Mouse (Mus musculus) urinary bladder, postnatal 25 days (tissue): Measurements from ENCODE around the gene Lzts2.
A peak's percentile ranks its signal among the peaks of the same experiment; 100 is the strongest.
"Not testable (repeated sequence)": the region's sequence is repeated elsewhere in the genome, so short reads cannot be mapped to it uniquely, and the experiment has no call there.

ENCODE experiments used
- DNase-seq: peaks from one replicate; pipeline ENCODE4 v3.0.0; 2022; ENCODE audit warnings: low spot score

The Lzts2 gene

DNA sequence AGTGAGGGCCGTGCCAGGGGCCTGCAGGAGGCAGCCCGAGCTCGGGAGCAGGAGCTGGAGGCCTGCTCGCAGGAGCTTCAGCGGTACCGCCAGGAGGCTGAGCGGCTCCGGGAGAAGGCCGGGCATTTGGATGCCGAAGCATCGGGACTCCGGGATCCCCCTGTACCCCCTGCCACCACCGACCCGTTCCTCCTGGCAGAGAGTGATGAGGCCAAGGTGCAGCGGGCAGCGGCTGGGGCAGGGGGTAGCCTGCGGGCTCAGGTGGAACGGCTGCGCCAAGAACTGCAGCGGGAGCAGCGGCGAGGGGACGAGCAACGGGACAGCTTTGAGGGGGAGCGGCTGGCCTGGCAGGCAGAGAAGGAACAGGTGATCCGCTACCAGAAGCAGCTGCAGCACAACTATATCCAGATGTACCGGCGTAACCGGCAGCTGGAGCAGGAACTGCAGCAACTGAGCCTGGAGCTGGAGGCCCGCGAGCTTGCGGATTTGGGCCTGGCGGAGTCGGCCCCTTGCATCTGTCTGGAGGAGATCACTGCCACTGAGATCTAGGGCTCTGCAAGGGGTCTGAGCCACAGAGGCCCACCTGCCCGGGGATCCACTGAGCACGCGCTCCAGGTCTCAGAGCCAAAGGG is 11.8 kb downstream of the Lzts2 start:
- no peak for DNase-seq

DNA sequence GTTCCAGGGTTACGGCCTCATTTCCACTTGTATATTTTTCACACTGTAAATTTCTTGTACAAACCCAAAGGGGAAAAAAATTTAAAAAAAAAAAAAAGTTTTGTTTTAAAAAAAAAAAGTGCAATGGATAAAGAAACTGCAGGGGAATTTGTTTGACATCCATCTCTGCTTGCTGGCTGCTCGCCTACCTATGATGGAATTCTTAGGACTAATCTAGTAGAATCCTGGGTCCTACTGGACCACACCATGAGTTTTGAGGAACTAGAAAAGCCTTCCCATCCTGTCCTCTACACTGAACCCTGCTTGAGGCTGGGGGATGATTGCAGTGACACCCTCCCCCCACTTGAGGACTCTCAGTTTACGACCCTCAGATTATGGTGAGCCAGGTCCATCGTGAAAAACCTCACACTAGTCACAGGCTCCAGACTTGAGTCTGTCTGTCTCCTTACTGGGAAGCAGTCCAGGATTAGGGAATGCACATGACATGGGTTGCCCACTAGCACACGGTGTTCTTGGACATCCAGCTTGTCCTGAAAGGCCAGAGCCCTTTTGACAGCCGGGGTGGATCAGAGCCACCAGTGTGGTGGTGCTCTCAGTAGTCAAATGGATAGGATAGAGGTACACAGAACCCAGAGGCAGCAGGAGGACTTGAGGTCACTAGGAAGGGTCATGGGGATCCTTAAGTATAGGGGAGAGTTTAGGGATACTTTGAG is 12.9 kb downstream of the Lzts2 start:
- DNase-seq: no peak

DNA sequence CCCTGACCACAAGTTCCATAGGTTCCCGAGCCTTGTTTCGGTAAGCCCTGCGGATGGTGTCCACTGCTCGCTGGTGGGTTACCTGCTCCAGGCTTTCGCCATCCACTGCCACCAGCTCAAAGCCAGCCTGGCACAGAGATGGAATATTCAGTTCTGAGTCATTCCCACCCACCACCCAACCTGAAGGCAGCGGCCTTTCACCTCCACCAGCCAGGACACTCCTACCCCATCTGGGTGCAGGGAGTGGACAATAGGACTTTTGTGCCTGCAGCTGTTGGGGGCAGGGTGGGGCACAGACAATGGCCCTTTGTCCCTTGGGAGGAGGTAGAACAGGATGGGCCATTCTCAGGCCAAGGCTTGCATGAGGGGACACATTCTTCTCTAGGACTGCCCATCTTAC is 13.6 kb downstream of the Lzts2 start:
- no peak for DNase-seq

DNA sequence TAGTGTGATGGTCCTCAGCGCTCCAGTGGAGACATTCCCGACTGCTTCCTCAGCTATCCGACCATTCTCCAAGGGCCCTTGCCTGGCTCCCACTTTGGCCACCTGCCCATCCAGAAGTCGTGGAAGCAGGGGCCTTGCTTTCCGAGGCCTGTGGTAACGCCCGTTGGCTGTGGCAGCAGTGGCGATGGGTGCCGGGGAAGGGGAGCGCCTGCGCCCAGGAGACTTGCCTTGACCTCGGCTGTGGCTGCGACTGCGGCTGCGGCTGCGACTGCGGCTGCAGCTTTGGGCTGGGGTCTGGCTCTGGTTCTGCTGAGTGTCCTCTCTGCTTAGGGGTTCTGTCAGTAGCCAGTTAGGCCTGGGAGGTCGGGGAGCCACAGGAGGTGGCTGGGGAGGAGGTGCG is 14.5 kb downstream of the Lzts2 start:
- no peak for DNase-seq

DNA sequence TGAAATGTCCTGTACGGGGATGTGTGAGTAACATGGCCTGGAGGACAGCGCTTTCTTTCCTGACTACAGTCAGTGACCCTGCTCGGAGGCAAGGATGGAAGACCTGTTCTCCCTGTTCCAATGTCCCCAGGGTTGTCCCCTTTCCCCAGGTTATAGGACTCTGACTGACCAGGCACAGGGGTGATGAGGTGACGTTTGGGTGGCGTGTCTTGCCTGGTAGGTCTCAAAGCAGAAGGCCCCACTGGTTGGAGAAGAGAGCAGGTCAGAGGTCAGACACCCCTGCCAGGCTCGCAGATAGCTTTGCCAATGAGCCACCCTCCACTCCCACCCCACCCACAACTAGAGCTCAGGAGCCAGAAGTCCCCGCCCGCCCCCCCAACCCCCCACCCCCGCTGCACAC is 15.4 kb downstream of the Lzts2 start:
- DNase-seq: no peak

DNA sequence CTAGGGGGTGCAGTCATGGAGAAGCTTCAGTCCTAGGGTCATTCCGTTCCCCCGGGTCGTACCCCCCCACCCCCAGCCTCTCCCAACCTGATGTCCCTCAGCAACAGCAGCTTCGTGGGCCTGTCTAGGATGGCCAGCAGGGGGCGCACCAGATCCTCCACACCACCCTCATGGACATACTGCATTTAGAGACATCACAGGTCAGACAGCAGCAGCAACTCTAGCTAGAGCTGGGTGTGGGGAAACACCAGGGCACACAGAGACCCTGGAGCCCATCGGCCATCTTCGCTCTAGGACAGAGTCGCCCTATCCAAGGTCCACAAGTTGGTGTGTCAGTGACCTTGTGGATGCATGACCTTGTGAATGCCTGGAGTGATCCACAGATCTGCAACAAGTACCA is 15.9 kb downstream of the Lzts2 start:
- peak; percentile 65 for DNase-seq

DNA sequence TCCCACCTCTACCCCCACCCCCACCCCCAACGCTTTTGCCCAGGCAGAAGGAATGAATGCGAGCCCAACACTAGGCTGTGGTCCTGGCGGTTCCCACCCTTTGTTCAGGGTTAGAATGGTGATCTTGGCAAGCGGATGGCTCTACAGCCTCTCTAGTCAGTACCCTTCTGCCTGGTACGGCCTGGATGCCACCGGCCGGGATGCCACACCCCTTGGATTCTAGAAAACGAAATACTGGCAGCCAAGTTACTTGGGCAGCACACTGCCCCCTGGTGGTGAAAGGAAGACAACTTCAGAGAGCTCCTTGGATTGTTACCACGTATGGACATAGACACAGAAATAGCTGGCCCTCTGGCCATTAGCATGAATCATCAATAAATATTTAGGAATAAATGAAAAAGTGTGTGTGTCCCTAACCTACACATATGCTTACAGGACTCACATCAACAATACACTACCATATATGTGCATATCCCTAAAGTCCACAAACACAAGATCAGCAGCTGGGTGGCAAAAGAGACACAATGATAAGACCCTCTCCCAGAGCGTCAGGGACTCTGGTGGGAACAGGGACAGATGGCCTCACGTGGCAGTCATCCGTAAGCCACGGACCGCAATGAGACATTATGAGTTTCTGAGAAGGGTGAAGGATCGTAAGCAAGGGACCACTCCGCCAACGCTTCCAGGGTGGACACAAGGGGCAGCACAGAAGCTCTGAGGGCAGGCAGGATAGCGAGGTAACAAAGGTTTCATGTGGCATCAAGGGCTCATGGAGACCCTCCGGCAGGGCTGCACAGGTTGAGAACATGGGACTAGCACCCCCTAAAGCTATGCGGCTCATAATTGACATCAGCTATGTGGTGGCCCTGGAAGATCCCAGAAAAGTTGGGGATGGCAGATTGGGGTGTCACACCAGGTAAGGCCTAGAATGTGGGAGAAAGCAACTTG is 16.8 kb downstream of the Lzts2 start:
- peak; percentile 74 for DNase-seq

DNA sequence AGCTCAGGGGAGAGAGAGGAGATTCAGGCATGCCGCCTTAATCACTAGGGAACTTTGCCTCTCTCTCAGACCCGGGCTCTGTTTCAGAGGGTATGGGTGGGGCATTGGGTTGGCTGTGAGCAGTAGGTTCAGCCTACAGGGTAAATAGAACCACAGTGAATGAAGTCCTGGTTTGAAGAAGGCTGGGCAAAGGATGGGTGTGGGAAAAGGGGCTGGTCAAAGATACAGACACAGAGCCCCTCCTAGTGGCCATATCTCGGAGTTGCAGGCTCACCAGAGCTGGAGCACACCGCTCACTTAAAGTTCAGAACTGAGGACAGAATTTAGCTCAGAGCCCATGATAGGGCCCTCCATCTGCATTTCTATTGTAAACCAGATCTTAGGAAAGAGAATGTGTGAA is 17.6 kb downstream of the Lzts2 start:
- DNase-seq: peak; percentile 67

DNA sequence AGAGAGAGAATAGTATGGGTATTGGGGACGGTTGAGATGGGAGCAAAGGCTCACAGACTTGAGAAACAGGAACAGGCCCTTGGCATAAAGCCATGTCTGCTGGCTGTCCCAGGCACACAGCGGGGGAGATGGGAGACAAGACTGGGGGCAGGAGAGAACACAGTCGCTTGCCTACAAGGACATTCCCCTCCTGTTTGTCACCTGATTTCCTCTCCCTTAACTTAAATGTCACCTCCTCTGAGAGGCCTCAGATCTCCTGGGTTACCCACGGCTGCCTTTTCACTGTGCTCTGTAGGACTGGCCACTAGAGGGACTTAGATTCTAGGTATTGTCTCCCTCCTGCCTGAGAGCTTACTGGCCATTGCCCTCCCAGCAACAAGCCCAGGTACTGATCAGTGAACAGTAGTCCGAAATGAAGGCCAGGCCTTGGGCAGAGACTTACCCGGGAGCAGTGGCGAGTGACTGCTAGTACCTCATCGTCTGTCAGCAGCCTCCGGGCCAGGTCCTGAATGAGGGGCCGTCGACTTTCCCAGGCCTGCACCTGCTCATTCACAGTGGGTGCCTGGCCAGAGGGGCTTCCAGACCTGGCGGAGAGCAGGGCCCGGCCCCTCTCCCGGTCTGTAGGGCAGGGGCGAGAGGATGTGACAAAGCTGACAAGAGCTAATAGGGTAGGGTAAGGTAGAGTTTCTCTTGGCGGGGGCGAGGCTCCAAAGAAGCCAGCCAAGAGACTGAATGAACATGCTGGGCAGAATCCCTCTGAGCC is 18.5 kb downstream of the Lzts2 start:
- no peak for DNase-seq

DNA sequence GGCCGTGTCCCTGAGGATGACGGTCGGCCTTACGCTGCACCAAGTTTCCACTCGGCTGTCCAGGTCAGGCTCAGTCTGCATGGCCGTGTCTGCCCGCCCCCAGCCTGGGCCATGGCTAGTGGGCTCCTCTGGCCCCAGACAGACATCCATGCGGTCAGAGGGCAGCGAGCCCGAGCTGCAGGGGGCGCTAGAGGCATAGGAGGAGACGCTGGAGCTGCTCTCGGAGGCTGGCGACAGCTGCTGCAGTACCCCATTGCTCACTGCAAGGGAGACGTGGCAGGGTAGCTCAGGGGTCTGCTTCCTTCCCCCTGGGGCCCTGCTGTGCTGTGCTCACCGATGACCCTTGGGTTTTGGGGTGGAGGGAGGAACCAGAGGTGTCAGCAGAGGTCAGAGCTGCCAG is 22.7 kb downstream of the Lzts2 start:
- DNase-seq: peak; percentile 63

DNA sequence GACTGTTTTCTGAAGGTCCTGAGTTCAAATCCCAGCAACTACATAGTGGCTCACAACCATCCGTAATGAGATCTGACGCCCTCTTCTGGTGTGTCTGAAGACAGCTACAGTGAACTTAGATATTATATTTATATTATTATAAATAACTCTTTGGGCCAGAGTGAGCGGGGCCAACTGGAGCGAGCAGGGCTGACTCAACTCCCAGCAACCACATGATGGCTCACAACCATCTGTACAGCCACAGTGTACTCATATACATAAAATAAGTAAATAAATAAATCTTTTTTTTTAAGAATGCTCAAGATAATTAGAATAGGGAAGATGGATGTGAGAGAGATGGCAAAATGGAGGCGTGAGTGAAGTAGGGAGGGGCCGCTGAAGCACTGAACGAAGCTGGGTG is 24.0 kb downstream of the Lzts2 start:
- DNase-seq: not testable (repeated sequence)

DNA sequence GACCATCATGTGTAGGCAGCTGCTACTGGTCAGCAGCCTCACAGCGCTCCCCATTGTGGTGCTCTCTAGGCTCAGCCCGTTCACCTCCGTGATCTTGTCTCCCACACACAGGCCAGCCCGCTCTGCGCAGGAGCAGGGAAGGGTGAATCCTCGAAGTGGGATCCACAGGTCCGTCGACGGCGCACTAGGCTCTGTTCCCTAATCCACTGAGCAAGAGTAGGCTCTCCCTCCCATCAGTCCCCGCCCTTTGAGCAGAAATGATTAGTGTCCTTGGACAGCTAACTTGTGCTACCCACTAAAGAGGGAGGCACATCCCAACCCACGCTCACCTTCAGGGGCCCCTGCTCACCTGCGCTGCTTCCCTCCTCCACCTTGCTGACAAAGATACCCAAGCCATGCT is 26.0 kb downstream of the Lzts2 start:
- DNase-seq: no peak

DNA sequence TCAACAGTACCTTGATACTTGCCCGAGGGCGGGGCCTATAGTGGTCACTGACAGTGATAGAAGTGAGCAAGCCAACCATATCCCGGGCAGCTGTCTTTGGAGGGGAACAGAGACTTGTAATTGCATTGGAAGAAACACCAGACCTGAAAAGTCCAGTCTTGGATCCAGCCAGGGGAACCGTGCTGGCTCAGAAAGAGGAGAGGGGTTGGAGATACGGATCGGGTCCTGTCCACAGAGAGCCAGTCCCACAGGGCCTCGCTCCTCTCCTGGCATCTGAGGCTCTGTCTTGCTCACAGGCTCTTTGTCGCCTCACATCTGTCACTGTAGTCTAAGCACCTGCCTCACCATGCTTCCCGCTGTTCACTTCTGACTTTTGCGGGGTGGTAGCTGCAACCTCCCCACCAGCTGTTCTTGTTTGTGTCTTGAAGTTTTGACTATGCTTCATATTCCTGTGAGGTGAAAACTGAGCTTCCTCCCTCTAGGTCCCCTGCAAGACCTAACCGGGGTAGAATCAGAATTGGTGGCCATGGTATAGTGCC is 30.2 kb downstream of the Lzts2 start:
- DNase-seq: no peak

DNA sequence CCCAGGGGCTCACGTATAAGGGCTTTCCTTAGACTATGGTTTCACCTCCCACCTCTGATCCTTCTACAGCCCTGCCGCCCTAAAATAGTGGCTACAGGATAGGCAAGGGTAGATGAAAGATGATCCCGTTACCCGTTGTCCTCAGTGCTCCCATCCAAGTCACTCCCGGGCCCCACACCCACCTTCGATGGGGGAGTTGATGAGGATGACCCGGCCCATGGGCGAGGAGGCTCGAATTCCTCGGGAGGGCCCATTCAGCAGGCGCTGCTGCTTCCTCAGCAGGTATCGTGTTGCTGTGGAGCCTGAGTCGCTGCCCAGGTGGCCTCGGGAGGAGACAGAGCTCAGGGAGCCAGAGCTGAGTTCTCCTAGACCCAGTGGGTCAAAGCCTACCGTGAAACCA is 31.0 kb downstream of the Lzts2 start:
- no peak for DNase-seq

DNA sequence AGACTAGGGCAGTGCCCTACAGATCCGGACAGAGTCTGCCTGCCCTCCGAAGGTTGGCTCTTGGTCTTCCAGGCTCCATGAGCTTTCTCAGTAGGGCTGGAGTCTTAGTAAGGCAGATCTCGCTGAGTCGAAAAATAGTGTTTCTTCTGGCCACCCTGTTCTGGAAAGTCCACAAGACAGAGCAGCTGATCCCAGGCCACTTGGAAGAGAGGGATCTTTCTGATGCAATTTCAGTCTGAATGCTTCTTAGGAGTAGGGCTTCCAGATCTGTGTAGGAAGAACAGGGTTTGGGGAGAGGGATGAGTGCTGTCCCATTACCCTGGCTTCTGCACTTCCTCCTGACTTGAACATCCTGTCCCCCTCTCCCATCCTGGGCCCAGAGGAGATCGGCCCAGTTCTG is 31.4 kb downstream of the Lzts2 start, which contains the start of gene Pdzd7:
TSS of gene Pdzd7 (minus strand) at position 67 of the 400 bp plus-strand sequence.
- DNase-seq: no peak

DNA sequence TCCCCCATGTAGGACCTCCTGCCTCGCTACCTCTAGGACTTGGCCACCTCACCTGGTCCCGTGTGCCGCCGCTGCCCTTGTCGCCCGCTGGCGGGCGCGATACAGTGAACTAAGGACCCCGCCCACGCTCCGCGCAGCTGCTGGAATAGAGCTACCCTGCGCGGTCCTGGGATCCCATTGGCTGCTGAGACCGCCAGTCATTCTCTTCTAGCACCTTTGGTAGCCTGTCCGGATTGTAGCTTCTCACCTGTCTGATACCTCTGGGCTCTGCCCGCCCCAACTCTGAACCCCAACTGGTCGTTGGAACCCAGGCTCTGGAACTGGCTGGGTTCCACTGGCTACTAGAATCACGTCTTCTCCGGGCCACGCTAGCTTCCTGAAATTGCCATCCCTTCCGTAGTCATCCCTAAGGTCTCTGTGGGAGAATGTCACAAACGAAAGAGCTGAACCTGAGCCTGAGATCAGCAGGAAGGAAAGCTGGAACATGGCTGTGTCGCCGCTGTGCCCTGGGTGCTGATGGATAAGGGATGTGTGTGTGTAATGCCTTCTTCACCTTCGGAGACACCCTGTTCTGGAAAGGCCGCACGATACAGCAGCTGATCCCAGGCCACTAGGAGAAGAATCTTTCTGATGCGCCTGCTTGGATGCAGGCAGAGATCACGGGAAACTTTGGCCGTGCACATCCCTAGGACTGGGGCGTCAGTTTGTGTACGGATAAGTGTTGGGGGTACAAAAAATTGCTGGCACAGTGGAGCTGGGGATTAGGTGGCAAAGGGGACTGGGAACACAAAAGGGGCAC is 32.5 kb downstream of the Lzts2 start:
- DNase-seq: peak; percentile 80

DNA sequence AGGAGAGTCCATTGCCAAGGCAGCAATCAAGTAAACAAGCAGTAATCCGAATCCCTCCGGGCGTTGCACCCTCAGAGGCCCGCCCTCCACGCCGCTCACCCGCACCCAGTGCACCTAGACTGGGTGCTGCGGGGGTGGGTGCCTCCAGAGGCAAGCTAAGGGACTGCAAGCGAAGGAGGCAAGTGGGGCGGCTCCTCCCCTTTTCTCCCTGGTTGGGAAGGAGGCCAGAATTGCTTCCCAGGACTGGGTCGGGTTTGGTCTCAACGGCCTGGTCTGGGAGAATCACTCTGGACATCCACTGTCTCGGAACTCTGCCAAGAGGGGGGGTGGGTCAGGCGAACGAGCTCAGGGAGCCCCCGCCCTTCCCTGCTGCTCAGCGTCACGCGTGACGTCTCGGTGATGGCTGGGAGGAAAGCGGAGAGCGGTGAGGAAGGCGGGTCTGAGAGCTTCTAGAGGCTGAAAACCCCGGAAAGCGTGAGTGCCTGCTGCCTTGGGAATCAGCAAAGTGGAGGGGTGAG is 33.3 kb downstream of the Lzts2 start, which contains the start of gene Sfxn3:
TSS of gene Sfxn3 (plus strand) at position 87 of the 518 bp plus-strand sequence.
- DNase-seq: peak; percentile 95

DNA sequence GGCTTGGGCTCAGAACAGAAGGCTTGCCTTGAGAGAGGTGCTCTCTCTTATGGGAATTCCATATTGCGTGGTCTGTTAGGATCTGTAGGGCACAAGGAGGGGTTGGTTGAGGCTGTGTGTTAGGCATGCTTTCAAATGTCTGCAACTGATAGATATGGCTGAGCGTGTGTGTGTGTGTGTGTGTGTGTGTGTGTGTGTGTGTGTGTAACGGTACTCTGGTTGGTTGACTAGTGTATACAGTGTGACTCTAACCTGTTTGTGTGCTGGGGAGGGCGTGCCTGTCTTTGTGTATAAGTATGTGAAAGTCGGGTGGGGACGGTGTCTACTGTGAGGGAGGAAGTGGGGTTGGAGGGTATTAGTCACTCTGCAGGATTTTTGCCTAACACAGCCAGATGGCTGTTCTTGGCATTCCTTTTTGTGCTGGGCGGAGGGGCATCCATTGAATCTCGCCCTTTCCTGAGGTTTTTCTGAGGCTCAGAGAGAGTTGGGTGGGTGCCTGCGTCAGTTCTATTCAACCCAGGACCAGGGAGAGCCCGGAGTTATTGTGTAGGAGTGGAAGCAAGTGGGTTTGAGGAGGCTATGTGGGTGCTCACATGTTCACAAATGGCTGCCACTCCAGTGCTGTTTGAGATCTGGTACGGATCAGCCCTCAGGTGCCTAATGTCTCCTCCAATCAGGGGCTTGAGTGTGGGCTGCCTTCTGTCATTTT is 33.9 kb downstream of the Lzts2 start:
- peak; percentile 55 for DNase-seq

DNA sequence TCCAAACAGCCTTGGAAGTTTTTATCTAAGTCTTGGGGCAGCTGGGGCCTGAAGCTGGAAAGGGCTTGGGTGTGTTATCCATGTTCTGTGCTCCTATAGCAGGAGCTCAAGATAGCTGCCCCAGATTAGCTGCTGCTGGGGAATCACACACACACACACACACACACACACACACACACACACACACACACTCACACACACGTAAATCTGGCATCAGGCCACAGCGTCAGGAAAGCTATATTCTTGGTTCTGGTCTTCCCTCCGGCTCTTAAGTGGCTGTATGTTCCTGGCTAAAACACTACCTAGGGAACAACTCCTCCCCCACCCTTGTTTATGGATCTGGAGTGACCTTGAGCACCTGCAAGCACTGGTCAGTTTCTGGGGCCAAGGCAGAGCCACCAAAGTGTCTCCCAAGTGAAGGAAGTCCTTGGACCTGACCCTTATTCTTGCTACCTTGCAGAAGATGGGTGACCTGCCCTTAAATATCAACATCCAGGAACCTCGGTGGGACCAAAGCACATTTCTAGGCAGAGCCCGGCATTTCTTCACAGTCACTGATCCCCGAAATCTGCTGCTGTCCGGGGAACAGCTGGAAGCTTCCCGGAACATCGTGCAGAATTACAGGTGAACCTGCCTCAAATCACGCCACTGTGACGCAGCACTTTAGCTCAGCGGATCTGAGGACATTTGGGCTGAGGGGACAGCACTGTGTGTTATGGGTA is 34.6 kb downstream of the Lzts2 start:
- no peak for DNase-seq
